Mouse (Mus musculus): ENCODE results near the gene Slc7a7. TPM values are rescaled to one million over a fixed set of nuclear protein-coding genes. Genes with fewer than 3 reads are reported as not detected.
A peak's percentile ranks its signal among the peaks of the same experiment; 100 is the strongest.

Gene Slc7a7
- polyA plus RNA-seq, 2 experiments = 4.9 to 7.8 TPM

DNA sequence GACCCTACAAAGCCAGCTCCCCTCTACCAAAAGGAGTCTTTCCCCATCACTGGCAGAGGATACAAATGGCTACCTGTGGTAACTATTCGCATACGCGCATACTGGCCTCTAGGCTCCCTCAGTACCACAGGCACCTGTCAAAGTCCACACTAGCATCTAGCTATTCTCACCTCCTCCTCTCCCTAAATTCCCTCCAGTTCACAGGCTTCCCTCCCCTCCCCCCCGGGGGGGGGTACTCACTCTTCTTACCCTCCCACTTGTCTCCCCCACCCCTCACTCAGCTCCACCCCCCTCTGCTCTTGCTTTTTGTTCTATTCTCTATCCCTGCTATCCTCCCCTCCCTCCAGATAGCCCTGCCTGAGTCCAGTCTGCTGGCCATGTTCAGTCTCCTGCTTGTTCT is 37.0 kb downstream of the Slc7a7 start:
- 62% methylated on average over 4 of the region's 4 CpGs for WGBS (ENCODE audit: insufficient replicate concordance)
- TF ChIP-seq EP300 (IDR thresholded peaks at IDR 0.05; ENCODE audit: low read depth) = no peak
- no peak for TF ChIP-seq CTCF (IDR thresholded peaks at IDR 0.05; ENCODE audit: low read depth)
- H3K4me2 ChIP-seq (ENCODE audit: low read depth) = no peak overlapping the region
- H3K27ac ChIP-seq = no peak overlapping the region
- H3K4me3 ChIP-seq (ENCODE audit: insufficient read depth in 1 of 2, low read depth in 2 of 2, low read length in 2 of 2) = no peak overlapping the region
- peaks cover 0 to 22% of the 10 kb centered on the region in 2 experiments; a peak in 2 of 4 replicates for H3K4me1 ChIP-seq (replicated peaks; ENCODE audit: control insufficient read depth in 2 of 2, insufficient read depth in 2 of 2, low read length in 1 of 2)
- no peaks in the 10 kb centered on the region for H3K36me3 ChIP-seq (replicated peaks; ENCODE audit: control insufficient read depth, insufficient read depth, low read depth)
- ATAC-seq (ENCODE audit: insufficient read depth) (no peak), DNase-seq (ENCODE audit: low read depth in 3 of 3, low spot score in 3 of 3) (no peak)
- H3K9ac ChIP-seq (replicated peaks) = no peak overlapping the region
- H3K9me3 ChIP-seq (ENCODE audit: control insufficient read depth, low read length) = no peaks in the 10 kb centered on the region
- H3K27me3 ChIP-seq (ENCODE audit: control insufficient read depth, insufficient read depth, low read length) = no peaks in the 10 kb centered on the region

DNA sequence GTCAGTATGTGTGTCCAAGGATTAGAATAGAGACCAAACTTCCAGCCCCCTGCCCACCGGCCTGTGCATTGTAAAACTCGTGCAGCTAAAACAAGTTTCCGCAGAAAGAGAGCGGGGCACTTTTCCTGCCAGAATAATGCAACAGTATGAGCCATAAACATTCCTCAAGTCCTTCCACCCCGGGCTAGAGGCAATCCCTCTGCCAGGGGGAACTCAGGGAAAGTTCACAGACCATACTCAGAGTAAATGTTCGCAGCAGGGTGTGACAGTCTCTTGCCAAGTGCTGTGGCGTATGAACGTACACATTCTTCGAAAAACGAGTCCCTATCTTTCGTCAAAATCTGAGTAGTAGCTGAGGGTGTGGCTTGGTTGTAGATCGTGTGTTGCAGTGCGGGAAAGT is 38.0 kb downstream of the Slc7a7 start:
- H3K4me2 ChIP-seq (ENCODE audit: low read depth) = no peak overlapping the region
- no peak for TF ChIP-seq CTCF (IDR thresholded peaks at IDR 0.05; ENCODE audit: low read depth)
- no peak for TF ChIP-seq EP300 (IDR thresholded peaks at IDR 0.05; ENCODE audit: low read depth)
- H3K9me3 ChIP-seq (ENCODE audit: control insufficient read depth, low read length) = no peaks in the 10 kb centered on the region
- 40% methylated on average over 13 of the region's 13 CpGs for whole genome bisulfite sequencing (ENCODE audit: insufficient replicate concordance)
- peaks cover 0 to 22% of the 10 kb centered on the region in 2 experiments; a peak in 2 of 4 replicates for H3K4me1 ChIP-seq (replicated peaks; ENCODE audit: control insufficient read depth in 2 of 2, insufficient read depth in 2 of 2, low read length in 1 of 2)
- H3K27me3 ChIP-seq (ENCODE audit: control insufficient read depth, insufficient read depth, low read length) = no peaks in the 10 kb centered on the region
- H3K9ac ChIP-seq (replicated peaks) = no peak overlapping the region
- ATAC-seq (ENCODE audit: insufficient read depth) (no peak), DNase-seq (ENCODE audit: low read depth in 3 of 3, low spot score in 3 of 3) (no peak)
- H3K27ac ChIP-seq = no peak overlapping the region
- H3K4me3 ChIP-seq (ENCODE audit: insufficient read depth in 1 of 2, low read depth in 2 of 2, low read length in 2 of 2) = no peak overlapping the region
- H3K36me3 ChIP-seq (replicated peaks; ENCODE audit: control insufficient read depth, insufficient read depth, low read depth) = no peaks in the 10 kb centered on the region

DNA sequence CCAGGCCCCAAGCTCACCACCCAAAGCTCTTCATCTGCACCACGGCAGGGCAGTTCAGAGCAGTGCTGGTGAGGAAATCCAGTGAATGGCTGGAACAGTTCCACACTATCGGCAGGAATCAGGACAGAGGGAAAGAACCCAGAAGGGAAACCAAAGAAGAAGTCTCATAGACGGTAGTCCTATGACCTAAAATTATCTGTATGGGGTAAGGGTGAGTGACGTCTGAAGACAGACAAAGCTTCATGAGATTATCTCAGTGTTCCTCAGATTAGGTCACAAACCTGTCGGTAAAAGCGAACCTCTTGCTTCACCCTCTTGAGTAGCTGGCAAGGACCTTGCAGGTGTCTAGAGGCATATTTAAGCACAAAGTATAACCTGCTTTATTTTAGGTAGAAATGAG is 40.4 kb downstream of the Slc7a7 start:
- no peak overlapping the region for H3K27ac ChIP-seq
- peaks cover 0 to 3% of the 10 kb centered on the region in 2 experiments; a peak in 2 of 4 replicates for H3K4me1 ChIP-seq (replicated peaks; ENCODE audit: control insufficient read depth in 2 of 2, insufficient read depth in 2 of 2, low read length in 1 of 2)
- TF ChIP-seq EP300 (IDR thresholded peaks at IDR 0.05; ENCODE audit: low read depth) (no peak), CTCF (IDR thresholded peaks at IDR 0.05; ENCODE audit: low read depth) (no peak)
- H3K9me3 ChIP-seq (ENCODE audit: control insufficient read depth, low read length) = no peaks in the 10 kb centered on the region
- H3K27me3 ChIP-seq (ENCODE audit: control insufficient read depth, insufficient read depth, low read length) = no peaks in the 10 kb centered on the region
- 63% methylated on average over 6 of the region's 6 CpGs for WGBS (ENCODE audit: insufficient replicate concordance)
- H3K9ac ChIP-seq (replicated peaks) = no peak overlapping the region
- H3K36me3 ChIP-seq (replicated peaks; ENCODE audit: control insufficient read depth, insufficient read depth, low read depth) = no peaks in the 10 kb centered on the region
- no peak overlapping the region for H3K4me2 ChIP-seq (ENCODE audit: low read depth)
- no peak for DNase-seq (ENCODE audit: low read depth in 3 of 3, low spot score in 3 of 3)
- no peak overlapping the region for H3K4me3 ChIP-seq (ENCODE audit: insufficient read depth in 1 of 2, low read depth in 2 of 2, low read length in 2 of 2)
- ATAC-seq (ENCODE audit: insufficient read depth) = no peak

DNA sequence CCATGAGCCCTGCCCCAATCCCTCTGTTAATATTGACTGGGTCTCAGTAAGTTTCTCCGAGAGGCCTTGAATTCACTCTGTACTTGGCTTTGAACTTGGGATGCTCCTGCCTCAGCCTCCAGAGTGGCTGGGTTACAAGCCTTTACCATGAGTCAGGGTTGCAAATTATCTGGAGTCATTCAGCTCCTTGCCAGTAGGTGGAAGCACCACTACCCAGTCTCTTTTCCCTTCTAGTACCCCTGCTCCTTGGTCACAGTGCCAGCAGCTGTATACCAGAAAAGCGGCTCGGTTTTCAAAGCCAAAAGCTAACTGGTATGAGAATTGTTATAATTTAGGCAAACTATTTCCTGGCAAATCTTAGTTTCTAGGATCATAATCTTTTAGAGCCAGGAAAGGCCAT is 41.7 kb downstream of the Slc7a7 start:
- Histone ChIP-seq H3K27ac (no peak overlapping the region), H3K4me3 (ENCODE audit: insufficient read depth in 1 of 2, low read depth in 2 of 2, low read length in 2 of 2) (no peak overlapping the region), H3K36me3 (replicated peaks; ENCODE audit: control insufficient read depth, insufficient read depth, low read depth) (peaks cover 3% of the 10 kb centered on the region; the same call in 1 of the 2 replicates), H3K9me3 (ENCODE audit: control insufficient read depth, low read length) (no peaks in the 10 kb centered on the region), H3K9ac (replicated peaks) (no peak overlapping the region), H3K4me2 (ENCODE audit: low read depth) (no peak overlapping the region), H3K4me1 (replicated peaks; ENCODE audit: control insufficient read depth in 2 of 2, insufficient read depth in 2 of 2, low read length in 1 of 2) (no peaks in the 10 kb centered on the region), H3K27me3 (ENCODE audit: control insufficient read depth, insufficient read depth, low read length) (no peaks in the 10 kb centered on the region)
- no peak for TF ChIP-seq EP300 (IDR thresholded peaks at IDR 0.05; ENCODE audit: low read depth)
- TF ChIP-seq CTCF (IDR thresholded peaks at IDR 0.05; ENCODE audit: low read depth) = peak; percentile 66
- no peak for ATAC-seq (ENCODE audit: insufficient read depth)
- 39% methylated on average over 3 of the region's 3 CpGs for WGBS (ENCODE audit: insufficient replicate concordance)
- no peak for DNase-seq (ENCODE audit: low read depth in 3 of 3, low spot score in 3 of 3)

DNA sequence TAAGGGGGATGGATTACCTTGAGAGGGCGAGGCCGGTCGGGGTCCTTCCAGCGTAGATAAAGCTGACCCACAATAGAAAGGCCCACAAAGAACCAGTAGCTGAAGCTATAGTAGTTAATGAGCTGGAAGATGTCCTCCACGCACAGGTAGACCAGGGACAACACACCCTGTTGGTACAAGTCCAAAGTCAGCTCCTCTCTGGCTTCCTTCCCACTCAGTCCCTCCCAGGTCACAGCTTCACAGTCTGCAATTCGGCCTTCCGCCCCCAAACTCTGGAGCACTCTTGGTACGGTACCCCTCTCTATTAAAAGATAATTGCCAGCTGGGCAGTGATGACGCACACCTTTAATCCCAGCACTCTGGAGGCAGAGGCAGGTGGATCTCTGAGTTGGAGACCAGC is 44.7 kb downstream of the Slc7a7 start:
- Histone ChIP-seq H3K4me2 (ENCODE audit: low read depth) (no peak overlapping the region), H3K4me3 (ENCODE audit: insufficient read depth in 1 of 2, low read depth in 2 of 2, low read length in 2 of 2) (no peak overlapping the region), H3K36me3 (replicated peaks; ENCODE audit: control insufficient read depth, insufficient read depth, low read depth) (peaks cover 18% of the 10 kb centered on the region), H3K27ac (no peak overlapping the region), H3K27me3 (ENCODE audit: control insufficient read depth, insufficient read depth, low read length) (no peaks in the 10 kb centered on the region), H3K4me1 (replicated peaks; ENCODE audit: control insufficient read depth in 2 of 2, insufficient read depth in 2 of 2, low read length in 1 of 2) (no peaks in the 10 kb centered on the region), H3K9ac (replicated peaks) (no peak overlapping the region), H3K9me3 (ENCODE audit: control insufficient read depth, low read length) (no peaks in the 10 kb centered on the region)
- DNase-seq (ENCODE audit: low read depth in 3 of 3, low spot score in 3 of 3) (no peak), ATAC-seq (ENCODE audit: insufficient read depth) (no peak)
- 75% methylated on average over 9 of the region's 9 CpGs for WGBS (ENCODE audit: insufficient replicate concordance)
- no peak for TF ChIP-seq EP300 (IDR thresholded peaks at IDR 0.05; ENCODE audit: low read depth)
- TF ChIP-seq CTCF (IDR thresholded peaks at IDR 0.05; ENCODE audit: low read depth) = no peak

Measured in liver, embryonic 14.5 days (tissue).